Mouse (Mus musculus) bone marrow, adult 2 months (tissue): ENCODE measurements around the gene Rap2a.

Experiments
- CTCF ChIP-seq: fragments of 200-500 bp; IDR thresholded peaks from 2 replicates; pipeline ENCODE4 v1.5.1; 2011; ENCODE audit warnings: low read length, control low read depth; ENCODE audit not compliant: control insufficient read depth, insufficient read depth
- POLR2A ChIP-seq: fragments of 200-500 bp; IDR thresholded peaks from 2 replicates; pipeline ENCODE4 v1.6.1; 2011; ENCODE audit warnings: low read depth, mild to moderate bottlenecking, control low read depth, low read length, borderline replicate concordance; ENCODE audit not compliant: control insufficient read depth

GRCm38 (mm10) chr14:120478641-120479341 is 547 bp downstream of the Rap2a start:
- TF ChIP-seq CTCF (no peak), POLR2A (peak; percentile 28; the same call in 1 of the 2 replicates)
